Mouse (Mus musculus): ENCODE data around the gene Ubtd1.

- TF ChIP-seq ZC3H11A (IDR thresholded peaks at IDR 0.05; ENCODE audit: low read depth, low read length) (no peak), CTCF (conservative IDR thresholded peaks at IDR 0.05 in 1 of 2, IDR thresholded peaks at IDR 0.05 in 1 of 2; ENCODE audit: low read depth in 2 of 2, low read length in 2 of 2) (no peak), MAFK (IDR thresholded peaks at IDR 0.05; ENCODE audit: insufficient replicate concordance, low read length) (no peak), ZMIZ1 (IDR thresholded peaks at IDR 0.05; ENCODE audit: low read depth, low read length) (no peak), POLR2AphosphoS2 (IDR thresholded peaks at IDR 0.05; ENCODE audit: low read depth, low read length) (no peak), IRF4 (IDR thresholded peaks at IDR 0.05; ENCODE audit: low read depth, low read length) (no peak), MAZ (IDR thresholded peaks at IDR 0.05; ENCODE audit: low read depth, low read length) (no peak), NELFE (IDR thresholded peaks at IDR 0.05; ENCODE audit: low read depth, low read length) (no peak)
Observed at GRCm38 (mm10) chr19:42005616-42006015, 24.1 kb downstream of the Ubtd1 start.

All from CH12.LX (cell line).